Mouse (Mus musculus) hindbrain, embryonic 10.5 days (tissue): Measurements from ENCODE around the gene Panx2. TPM values are rescaled to one million over a fixed set of nuclear protein-coding genes. Genes with fewer than 3 reads are reported as not detected.

ENCODE experiments used
- DNase-seq: peaks from one replicate; pipeline ENCODE4 v3.0.0-alpha.2; 2017; ENCODE audit warnings: low spot score
- H3K27ac ChIP-seq: fragments of 300-500 bp; sonication (generic); 2 replicates; pipeline ENCODE4 v1.5.1; 2016; ENCODE audit warnings: mild to moderate bottlenecking, moderate library complexity
- H3K27me3 ChIP-seq: fragments of 300-500 bp; sonication (generic); 2 replicates; pipeline ENCODE4 v1.6.1; 2016; ENCODE audit warnings: mild to moderate bottlenecking; ENCODE audit not compliant: poor library complexity, insufficient read depth, severe bottlenecking
- H3K36me3 ChIP-seq: fragments of 300-500 bp; sonication (generic); 2 replicates; pipeline ENCODE4 v1.6.1; 2016; ENCODE audit warnings: mild to moderate bottlenecking, moderate library complexity
- H3K4me1 ChIP-seq: fragments of 300-500 bp; sonication (generic); replicated peaks from 2 replicates; pipeline ENCODE4 v1.6.1; 2016; ENCODE audit warnings: mild to moderate bottlenecking
- H3K4me3 ChIP-seq: fragments of 300-500 bp; sonication (generic); 2 replicates; pipeline ENCODE4 v1.5.1; 2016; ENCODE audit warnings: mild to moderate bottlenecking, moderate library complexity
- H3K9me3 ChIP-seq: fragments of 300-500 bp; sonication (generic); 2 replicates; pipeline ENCODE4 v1.6.1; 2016; ENCODE audit warnings: mild to moderate bottlenecking, moderate library complexity
- WGBS: fragments of 180-500 bp; shearing (Covaris S2); methylation state at CpG from one replicate; pipeline ENCODE4 v1.1.7; 2016; 5-methylcytosine and 5-hydroxymethylcytosine counted together
- polyA plus RNA-seq: library from polyadenylated mRNA; unstranded; fragments of >200 nt; fragmentation: Nextera tagmentation; extraction: Ambion mirVana; gene quantifications from 2 replicates; pipeline ENCODE4 v1.2.1, GENCODE M21; 2016

The Panx2 gene
- polyA plus RNA-seq, 1 experiment from 2014 or later = 0.56 TPM

DNA sequence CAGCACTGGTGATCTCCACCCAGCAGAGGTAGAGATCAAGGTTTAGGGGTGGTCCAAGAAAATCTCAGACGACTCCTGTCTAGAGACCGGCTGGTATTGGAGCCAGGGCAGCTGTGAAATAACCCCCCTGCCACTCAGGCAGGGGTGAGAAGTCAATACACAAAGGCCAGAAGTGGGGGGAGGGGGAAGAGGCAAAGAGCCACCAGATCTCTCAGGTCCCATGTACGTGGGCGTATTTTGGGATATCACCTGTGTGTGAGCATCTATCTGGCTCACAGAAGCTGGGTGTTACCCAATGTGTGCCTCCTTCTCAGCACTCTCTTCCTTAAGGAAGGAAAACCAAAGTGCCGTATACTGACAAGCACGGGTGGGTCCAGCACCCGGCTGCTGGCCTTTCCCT lies 3.5 kb downstream of the Panx2 start:
- no peak for DNase-seq
- Histone ChIP-seq H3K4me1 (peaks cover 22% of the 10 kb centered on the region), H3K27ac (no peak overlapping the region), H3K9me3 (no peaks in the 10 kb centered on the region), H3K27me3 (peaks cover 92% of the 10 kb centered on the region), H3K36me3 (no peaks in the 10 kb centered on the region), H3K4me3 (no peak overlapping the region)
- WGBS = 83% methylated on average over 7 of the region's 7 CpGs

DNA sequence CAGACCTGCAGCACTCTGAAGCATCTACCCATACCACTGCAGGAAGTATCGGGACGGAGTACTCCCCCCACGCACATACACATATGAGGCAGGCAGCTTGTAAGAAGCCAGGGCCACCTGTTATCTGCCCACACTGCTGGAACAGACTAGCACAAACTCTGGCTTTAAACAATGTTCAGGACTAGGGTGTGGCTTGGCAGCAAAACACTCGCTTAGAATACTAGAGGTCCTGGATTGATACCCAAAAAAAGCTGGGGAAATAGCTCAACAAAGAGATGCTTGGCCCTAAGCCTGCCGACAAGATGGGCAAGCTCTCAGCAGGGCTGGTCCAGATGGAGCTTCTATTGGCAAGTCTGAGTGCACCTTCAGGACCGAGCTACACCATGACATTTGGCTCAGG lies 4.0 kb downstream of the Panx2 start:
- no peak overlapping the region for H3K27ac ChIP-seq
- no peaks in the 10 kb centered on the region for H3K36me3 ChIP-seq
- no peak for DNase-seq
- H3K4me1 ChIP-seq = peaks cover 26% of the 10 kb centered on the region
- 86% methylated on average over 6 of the region's 6 CpGs for WGBS
- H3K4me3 ChIP-seq = no peak overlapping the region
- H3K27me3 ChIP-seq = peaks cover 92% of the 10 kb centered on the region
- no peaks in the 10 kb centered on the region for H3K9me3 ChIP-seq

DNA sequence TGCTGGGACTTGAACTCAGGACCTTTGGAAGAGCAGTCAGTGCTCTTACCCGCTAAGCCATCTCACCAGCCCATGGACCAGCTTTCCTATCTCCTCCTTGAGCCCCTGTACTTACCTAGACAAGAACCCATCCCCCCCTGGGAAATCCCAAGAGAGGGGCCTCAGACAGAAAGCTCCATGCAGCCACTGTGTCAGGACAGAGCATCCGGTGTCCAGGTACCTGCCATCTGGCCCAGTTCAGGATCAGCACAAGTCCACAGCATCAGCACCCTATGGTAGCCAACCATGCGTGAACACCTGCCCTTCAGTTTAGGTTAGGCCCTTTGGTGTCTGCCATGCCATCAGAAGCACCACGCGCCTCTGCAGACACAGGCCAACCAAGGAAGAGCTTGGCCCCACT lies 5.4 kb downstream of the Panx2 start:
- no peaks in the 10 kb centered on the region for H3K9me3 ChIP-seq
- H3K27ac ChIP-seq = no peak overlapping the region
- 91% methylated on average over 5 of the region's 5 CpGs for WGBS
- peaks cover 20% of the 10 kb centered on the region for H3K4me1 ChIP-seq
- no peak overlapping the region for H3K4me3 ChIP-seq
- H3K36me3 ChIP-seq = no peaks in the 10 kb centered on the region
- no peak for DNase-seq
- peaks cover 97% of the 10 kb centered on the region for H3K27me3 ChIP-seq

DNA sequence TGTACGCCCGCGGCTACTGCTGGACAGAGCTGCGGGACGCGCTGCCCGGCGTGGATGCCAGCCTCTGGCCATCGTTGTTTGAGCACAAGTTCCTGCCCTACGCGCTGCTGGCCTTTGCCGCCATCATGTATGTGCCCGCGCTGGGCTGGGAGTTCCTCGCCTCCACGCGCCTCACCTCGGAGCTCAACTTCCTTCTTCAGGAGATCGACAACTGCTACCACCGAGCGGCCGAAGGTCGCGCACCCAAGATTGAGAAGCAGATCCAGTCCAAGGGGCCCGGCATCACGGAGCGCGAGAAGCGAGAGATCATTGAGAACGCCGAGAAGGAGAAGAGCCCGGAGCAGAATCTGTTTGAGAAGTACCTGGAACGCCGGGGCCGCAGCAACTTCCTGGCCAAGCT lies 8.1 kb downstream of the Panx2 start:
- WGBS = 33% methylated on average over 35 of the region's 35 CpGs
- H3K27me3 ChIP-seq = peaks cover 81% of the 10 kb centered on the region
- peak; percentile 10 for DNase-seq
- peak overlapping the region; percentile 23 for H3K4me3 ChIP-seq
- H3K9me3 ChIP-seq = no peaks in the 10 kb centered on the region
- peaks cover 14% of the 10 kb centered on the region for H3K4me1 ChIP-seq
- H3K27ac ChIP-seq = no peak overlapping the region
- no peaks in the 10 kb centered on the region for H3K36me3 ChIP-seq

DNA sequence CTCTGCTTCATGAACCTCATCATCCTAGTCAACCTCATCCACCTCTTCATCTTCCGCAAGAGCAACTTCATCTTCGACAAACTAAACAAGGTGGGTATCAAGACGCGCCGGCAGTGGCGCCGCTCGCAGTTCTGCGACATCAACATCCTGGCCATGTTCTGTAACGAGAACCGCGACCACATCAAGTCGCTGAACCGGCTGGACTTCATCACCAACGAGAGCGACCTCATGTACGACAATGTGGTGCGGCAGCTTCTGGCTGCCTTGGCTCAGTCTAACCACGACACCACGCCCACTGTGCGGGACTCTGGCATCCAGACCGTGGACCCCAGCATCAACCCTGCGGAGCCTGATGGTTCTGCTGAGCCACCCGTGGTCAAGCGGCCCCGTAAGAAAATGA lies 8.7 kb downstream of the Panx2 start:
- Histone ChIP-seq H3K27ac (no peak overlapping the region), H3K4me1 (peaks cover 14% of the 10 kb centered on the region), H3K27me3 (peaks cover 78% of the 10 kb centered on the region), H3K36me3 (no peaks in the 10 kb centered on the region), H3K9me3 (no peaks in the 10 kb centered on the region), H3K4me3 (peak overlapping the region; percentile 23; the same call in 1 of the 2 replicates)
- DNase-seq = no peak
- WGBS = 32% methylated on average over 26 of the region's 26 CpGs

DNA sequence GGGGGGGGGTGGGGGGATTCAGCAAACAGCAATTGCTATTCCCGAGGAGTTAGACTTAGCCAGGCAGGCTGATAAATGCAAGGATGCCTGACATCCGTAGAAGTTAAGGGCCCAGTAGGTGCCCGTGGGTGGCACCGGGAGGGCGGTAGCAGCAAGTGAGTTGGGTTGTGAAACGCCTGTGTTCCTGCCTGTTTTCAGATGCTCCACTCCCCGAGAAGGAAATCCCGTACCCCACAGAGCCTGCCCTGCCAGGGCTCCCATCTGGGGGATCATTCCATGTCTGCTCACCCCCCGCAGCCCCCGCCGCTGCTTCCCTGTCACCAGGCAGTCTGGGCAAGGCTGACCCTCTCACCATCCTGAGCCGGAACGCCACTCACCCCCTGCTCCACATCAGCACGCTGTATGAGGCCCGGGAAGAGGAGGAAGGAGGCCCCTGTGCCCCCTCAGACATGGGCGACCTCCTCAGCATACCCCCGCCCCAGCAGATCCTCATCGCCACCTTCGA lies 9.9 kb downstream of the Panx2 start:
- no peak for DNase-seq
- Histone ChIP-seq H3K27me3 (peaks cover 71% of the 10 kb centered on the region), H3K27ac (no peak overlapping the region), H3K36me3 (no peaks in the 10 kb centered on the region), H3K9me3 (no peaks in the 10 kb centered on the region), H3K4me1 (peaks cover 22% of the 10 kb centered on the region), H3K4me3 (no peak overlapping the region)
- 79% methylated on average over 19 of the region's 19 CpGs for WGBS

DNA sequence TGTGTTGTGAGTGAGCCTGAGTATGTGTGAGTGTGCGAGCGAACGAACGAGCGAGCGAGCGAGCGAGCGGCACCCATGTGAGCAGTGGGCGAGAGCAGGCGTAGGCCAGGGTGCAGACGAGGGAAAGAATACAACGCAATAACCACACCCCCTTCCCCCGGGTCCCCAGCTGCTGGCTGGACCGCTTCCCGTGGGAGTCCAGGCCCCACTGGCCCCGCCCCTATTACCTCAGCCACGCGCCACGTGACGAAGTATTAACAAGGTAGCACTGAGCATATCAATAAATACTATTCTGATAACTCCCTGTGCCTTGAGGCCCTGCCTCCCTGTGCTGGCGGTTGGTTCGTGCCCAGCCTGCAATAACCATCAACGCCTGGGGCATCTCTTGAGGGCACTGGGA lies 11.1 kb downstream of the Panx2 start:
- DNase-seq = no peak
- Histone ChIP-seq H3K4me1 (peaks cover 34% of the 10 kb centered on the region), H3K27me3 (peaks cover 60% of the 10 kb centered on the region), H3K9me3 (no peaks in the 10 kb centered on the region), H3K4me3 (no peak overlapping the region), H3K36me3 (no peaks in the 10 kb centered on the region), H3K27ac (no peak overlapping the region)
- 79% methylated on average over 24 of the region's 24 CpGs for WGBS

DNA sequence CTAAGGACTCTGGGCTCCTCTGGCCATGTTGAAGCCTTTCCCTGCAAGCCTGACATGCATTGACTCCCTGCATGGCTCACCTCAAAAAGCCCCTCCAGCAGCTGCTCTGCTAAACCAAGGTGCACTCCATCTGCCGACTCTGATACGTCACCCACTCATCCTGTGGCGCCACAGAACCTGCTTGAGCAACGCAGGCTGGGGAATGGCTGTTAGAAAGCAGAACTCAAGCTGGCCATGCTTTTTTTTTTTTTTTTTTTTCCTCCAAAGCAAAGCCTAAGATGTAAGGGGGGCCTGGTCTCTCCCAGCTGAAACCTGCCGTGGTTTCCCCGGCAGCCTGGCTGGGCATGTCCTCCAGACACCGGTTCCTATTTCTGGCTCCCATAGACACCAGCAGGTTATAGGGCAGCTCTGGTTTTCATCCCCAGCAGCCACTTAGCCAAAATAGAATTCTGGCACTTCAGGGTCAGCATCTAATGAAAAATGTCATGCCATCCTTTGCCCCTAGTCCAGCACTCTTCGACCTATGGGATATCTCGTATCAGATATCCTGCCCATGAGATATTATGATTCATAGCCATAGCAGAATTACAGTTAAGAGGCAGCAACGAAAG lies 14.6 kb downstream of the Panx2 start:
- DNase-seq = no peak
- peaks cover 6% of the 10 kb centered on the region; the same call in 1 of the 2 replicates for H3K36me3 ChIP-seq
- no peaks in the 10 kb centered on the region for H3K9me3 ChIP-seq
- 87% methylated on average over 10 of the region's 10 CpGs for WGBS
- H3K4me3 ChIP-seq = no peak overlapping the region; the same call in 1 of the 2 replicates
- peaks cover 25% of the 10 kb centered on the region for H3K27me3 ChIP-seq
- peaks cover 54% of the 10 kb centered on the region for H3K4me1 ChIP-seq
- peak overlapping the region; percentile 96 for H3K27ac ChIP-seq

DNA sequence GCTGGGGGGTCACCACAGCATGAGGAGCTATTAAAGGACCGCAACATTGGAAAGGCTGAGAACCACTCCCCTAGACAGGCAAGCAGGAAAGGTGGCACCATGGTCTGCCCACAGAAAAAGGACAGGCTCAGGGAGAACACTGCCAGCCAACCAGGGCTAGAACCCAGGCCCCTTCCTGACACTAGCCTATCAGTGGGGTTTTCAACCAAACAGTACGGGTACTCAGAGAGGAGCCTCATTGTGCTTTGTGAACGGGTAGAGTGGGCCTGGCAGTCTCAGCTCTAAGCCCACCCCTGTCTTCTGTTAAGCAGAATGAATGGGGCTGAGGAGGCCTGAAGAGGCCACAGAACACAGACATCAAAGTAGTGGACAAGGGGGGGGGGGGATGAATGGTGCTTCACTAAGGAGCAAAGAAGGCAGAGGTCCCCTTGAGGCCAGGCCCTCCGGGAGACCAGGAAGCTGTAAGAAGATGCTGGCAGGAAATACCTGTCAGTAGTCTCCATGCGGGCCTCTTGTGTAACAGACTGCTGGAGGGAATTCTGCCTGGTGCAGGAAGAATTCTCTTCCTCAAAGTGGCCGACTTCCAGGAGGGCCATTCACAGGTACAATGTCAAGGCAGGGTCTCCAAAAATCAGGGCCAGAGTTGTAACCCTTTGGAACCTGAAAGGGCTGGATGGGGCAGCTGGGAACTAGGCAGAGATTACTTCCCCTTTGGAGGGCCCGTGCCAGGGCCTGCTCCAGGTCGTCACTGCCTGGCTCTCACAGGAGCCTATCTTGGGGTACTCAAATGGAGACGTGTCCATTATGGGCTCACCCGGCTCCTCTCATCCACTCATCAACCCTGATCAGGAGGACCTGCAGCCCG lies 15.3 kb downstream of the Panx2 start, which contains the start of gene Trabd:
TSS of gene Trabd (plus strand) at position 512 of the 865 bp plus-strand sequence.
- peaks cover 13% of the 10 kb centered on the region; the same call in 1 of the 2 replicates for H3K36me3 ChIP-seq
- H3K9me3 ChIP-seq = no peaks in the 10 kb centered on the region
- WGBS = 32% methylated on average over 11 of the region's 11 CpGs
- H3K27me3 ChIP-seq = peaks cover 18% of the 10 kb centered on the region
- peak; percentile 22 for DNase-seq
- H3K27ac ChIP-seq = peak within 1 kb of the TSS; percentile 96
- peaks cover 51% of the 10 kb centered on the region for H3K4me1 ChIP-seq
- peak within 1 kb of the TSS; percentile 90 for H3K4me3 ChIP-seq

DNA sequence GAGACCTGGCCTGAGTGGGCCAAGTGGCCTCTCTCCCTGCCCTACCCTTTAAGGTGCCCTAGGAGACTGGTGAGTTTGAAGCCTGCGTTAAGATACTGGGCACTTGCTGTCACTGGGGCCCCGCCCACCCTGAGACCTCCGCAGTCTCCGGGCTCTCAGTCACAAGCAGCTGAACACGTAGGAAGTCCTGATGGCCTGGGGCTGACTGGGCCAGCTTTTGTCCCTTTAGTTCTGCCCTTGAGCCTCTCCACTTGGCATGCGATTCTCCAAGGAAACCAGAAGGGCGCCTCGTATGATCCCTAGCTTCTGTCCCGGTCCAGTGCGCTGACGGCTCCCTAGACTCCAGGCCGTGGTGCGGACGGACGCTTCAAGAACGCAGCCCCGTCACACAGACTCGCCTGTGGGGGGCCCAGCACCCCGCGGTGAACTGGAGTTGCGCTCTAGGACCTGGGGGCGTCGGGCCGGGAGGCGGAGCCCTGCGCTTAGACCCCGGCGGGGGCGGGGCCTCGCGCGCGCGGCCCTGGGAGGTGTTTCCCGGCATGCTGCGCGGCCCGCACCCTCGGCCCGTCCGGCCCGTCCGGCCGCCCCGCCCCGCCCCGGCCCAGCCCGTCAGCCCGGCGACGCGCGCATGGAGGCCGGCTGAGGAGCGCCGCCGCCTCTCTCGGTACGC lies 16.1 kb downstream of the Panx2 start:
- peaks cover 10% of the 10 kb centered on the region for H3K27me3 ChIP-seq
- under 1% methylated on average over 57 of the region's 59 CpGs for WGBS
- DNase-seq = peak; percentile 91

DNA sequence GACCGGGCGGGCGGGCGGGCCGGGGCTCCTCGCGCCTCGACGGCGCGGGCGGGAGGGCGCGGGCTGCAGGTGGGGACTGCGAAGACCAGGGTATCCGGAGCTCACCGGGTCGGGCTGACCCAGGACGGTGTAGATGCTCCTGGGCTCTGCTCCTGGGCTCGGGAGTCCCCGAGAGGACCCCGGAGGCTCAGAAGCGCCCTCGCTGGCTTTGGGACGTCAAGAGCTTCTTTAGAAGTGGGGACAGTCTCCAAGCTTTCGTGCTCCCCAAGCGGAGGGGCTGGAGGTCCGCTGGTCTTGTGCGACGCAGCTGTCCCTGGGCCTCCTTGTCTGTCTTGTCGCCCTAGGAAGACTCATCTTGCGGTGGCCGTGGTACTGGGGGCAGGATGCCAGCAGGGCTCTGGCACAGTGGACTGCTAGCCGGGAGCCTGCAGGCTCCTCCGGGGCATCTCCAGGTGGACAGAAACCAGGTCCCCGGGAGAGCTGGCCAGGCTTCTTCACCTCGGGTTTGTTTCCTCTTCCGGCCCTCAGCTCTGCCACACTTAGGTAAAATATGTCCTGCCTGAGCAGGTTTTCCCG lies 16.7 kb downstream of the Panx2 start:
- H3K27me3 ChIP-seq = peaks cover 8% of the 10 kb centered on the region
- H3K9me3 ChIP-seq = no peaks in the 10 kb centered on the region
- peak overlapping the region; percentile 96 for H3K27ac ChIP-seq
- H3K4me1 ChIP-seq = peaks cover 51% of the 10 kb centered on the region
- peak; percentile 60 for DNase-seq
- H3K36me3 ChIP-seq = peaks cover 24% of the 10 kb centered on the region
- under 1% methylated on average over 37 of the region's 39 CpGs for WGBS
- H3K4me3 ChIP-seq = peak overlapping the region; percentile 90

More for the DNA sequence above, 16.1 kb downstream of the Panx2 start:
- H3K27ac ChIP-seq = peak overlapping the region; percentile 96
- H3K36me3 ChIP-seq = peaks cover 18% of the 10 kb centered on the region; the same call in 1 of the 2 replicates
- H3K9me3 ChIP-seq = no peaks in the 10 kb centered on the region
- H3K4me1 ChIP-seq = peaks cover 51% of the 10 kb centered on the region
- H3K4me3 ChIP-seq = peak overlapping the region; percentile 90

DNA sequence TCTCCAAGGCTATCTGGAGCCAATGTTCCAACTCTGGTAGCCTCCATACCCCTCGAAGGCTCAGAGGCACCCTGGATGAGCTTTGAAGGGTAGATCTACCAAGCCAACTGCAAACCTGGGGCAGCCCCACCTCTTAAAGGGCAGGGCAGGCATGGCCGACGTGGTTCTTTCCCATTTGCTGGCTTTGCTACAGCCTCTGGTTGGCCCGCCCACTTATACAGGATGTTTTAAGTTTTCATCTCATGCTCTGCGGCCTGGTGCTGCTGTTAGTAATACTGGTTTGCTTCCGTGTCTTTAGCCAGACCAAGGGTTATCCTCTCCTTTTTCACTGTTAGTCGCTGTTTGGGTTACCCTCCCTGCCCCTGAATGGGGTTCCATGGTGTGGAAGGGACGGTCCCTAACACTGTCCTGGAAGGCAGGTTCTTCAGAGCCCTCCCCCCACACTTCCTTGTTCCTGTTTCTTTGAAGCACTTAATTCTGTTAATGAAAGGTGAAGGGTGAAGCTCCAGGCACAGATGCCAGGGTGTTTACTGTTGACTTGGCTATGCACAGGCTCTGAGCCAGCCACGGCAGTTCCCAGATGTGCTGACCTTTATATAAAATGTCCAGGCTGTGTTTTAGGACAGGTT lies 18.8 kb downstream of the Panx2 start:
- Histone ChIP-seq H3K4me1 (peaks cover 51% of the 10 kb centered on the region), H3K27me3 (peaks cover 3% of the 10 kb centered on the region; the same call in 1 of the 2 replicates), H3K27ac (0 out of 2 replicates have a peak overlapping the region, but pooled peaks have one; percentile 1), H3K9me3 (no peaks in the 10 kb centered on the region), H3K4me3 (peak overlapping the region; percentile 90; the same call in 1 of the 2 replicates), H3K36me3 (peaks cover 45% of the 10 kb centered on the region)
- no peak for DNase-seq
- WGBS = 75% methylated on average over 9 of the region's 9 CpGs
